Mouse (Mus musculus) adrenal gland, adult 8-10 months (tissue): ENCODE results near the gene Tbc1d14. TPM values are rescaled to one million over a fixed set of nuclear protein-coding genes. Genes with fewer than 3 reads are reported as not detected.

ENCODE experiments used
- DNase-seq: peaks from one replicate; pipeline ENCODE4 v3.0.0; 2022
- total RNA-seq, 4 experiments: library from RNA; stranded (reverse); gene quantifications; 2 replicates each; pipeline ENCODE4 v1.2.4; 2022

Tbc1d14 gene
- total RNA-seq, 4 experiments from 2014 or later: 46.1 to 55.5 (median 53.4) TPM

GRCm38 (mm10) chr5:36553056-36553606, 39.9 kb downstream of the Tbc1d14 start:
- DNase-seq: no peak

GRCm38 (mm10) chr5:36552391-36552790, 40.7 kb downstream of the Tbc1d14 start:
- no peak for DNase-seq

DNA sequence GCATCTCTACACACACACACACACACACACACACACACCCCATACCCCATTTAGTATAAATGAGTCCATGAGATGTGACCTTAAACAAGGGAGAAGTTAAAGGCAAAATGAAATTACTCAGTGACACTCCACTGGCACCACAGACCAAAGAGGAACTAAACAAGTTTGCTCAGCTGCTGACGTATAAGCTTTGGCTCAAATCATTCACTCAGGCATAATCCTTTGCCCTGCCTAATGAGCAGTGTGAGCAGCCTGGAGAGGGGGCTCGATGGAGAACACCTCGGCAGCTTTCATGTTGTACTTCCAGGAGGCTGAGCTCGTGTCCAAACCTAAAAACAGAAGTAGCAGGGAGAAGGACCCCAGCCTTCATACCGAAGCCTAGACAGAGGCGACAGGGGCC, 43.8 kb downstream of the Tbc1d14 start:
- no peak for DNase-seq

GRCm38 (mm10) chr5:36544765-36545164, 48.3 kb downstream of the Tbc1d14 start:
- DNase-seq: no peak

DNA sequence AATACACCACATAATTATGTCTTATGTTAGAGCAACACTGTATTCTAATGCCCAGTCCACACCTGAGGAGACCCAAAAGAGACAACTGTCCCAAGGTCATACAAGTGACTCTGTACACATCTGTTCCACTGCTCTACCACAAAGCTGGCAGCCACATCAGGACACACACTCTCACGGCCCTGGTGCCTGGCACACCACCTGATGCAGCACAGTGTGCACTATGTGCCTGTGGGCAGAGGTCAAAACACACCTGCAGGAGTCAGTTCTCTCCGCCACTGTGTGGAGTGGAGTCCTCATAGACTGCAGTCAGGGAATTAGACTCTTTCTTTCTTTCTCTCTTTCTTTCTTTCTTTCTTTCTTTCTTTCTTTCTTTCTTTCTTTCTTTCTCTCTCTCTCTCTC, 52.1 kb downstream of the Tbc1d14 start:
- DNase-seq: no peak

- DNase-seq: no peak
Measured at GRCm38 (mm10) chr5:36538576-36539187, 54.4 kb downstream of the Tbc1d14 start.

- DNase-seq: no peak
Measured at GRCm38 (mm10) chr5:36536424-36536823, 56.7 kb downstream of the Tbc1d14 start.

DNA sequence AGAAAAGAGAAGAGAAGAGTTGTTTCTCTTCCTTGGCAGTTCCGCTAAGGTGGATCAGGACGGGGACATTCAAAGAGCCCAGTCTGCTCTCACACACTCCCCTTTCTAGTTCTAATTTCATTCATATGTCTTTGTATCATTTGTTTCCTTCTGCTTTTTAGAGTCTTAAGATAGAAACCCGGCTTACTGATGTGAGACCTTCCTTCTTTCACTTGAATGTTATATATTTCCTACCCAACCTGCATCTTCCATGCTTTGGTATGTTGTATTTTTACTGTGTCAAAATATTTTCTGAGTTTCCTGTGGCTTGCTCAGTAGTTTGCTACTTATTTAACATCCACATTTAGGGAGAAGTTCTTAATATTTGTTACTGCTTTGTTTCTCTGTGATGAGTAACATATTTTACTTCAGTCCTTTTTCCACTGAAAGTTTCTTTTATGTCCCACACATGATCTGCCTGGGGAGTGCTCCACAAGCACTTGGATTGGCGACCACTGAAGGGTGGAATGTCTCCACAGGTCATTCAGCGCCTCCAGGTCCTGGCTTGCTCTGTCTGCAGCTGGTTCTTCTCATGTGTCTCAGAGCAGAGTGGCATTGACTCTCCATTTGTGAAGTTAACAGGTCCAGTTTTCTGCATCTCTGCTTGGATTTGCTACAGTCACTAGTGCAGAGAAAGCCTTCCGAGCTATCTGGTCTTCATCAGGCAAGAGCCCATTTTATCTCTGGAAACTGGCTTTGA, 57.5 kb downstream of the Tbc1d14 start:
- DNase-seq: no peak

- DNase-seq: no peak
Measured at GRCm38 (mm10) chr5:36534455-36535030, 58.5 kb downstream of the Tbc1d14 start.

DNA sequence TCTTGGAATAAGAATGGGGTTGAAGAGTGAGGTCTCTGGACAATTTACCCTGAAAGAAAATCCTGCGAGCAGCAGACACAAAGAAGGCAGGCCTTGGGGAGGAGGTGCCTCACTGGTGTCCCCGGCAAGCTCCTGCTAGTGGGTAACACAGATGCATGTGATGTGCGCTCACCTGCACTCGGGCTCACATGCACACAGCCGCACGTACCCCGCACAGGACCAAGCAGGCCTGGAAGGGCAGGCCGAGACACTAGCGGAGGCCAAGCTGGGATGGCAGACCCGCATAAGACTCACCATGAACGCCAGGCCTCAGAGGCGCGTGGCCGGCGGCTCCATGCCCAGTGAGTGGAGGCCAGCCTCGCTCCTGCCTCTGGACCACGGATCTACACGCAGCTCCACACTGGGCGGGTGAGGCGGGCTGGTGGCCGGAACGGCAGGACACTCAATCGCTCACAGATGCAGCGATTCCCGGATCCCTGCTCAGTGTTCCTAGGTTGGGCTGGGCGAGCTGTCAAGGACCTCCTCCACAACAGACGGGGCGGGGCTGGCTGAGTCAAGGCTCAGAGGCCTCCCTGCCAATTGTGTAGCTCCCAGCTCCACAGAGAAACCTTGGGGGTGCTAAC, 62.8 kb downstream of the Tbc1d14 start:
- peak; percentile 95 for DNase-seq

DNA sequence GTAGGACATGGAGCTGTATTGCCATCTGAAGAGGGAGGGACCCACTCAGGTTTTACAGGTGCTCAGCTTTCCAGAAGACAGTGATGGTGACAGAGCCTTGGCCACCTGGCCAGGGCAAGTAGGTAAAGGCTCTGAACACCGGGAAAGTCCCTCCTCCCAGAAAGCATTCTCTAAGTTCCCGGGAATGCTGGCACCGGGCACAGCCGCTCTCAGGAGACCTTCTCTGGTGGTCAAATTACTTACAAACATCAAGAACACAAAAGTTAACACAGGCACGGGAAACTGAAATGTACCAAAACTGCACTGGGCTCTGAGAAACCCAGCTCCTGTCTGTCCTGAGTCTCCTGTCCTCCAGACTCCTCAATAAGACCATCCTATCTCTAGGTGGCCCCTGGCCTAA, 63.4 kb downstream of the Tbc1d14 start:
- DNase-seq: no peak

- no peak for DNase-seq
Measured at GRCm38 (mm10) chr5:36526921-36527320, 66.2 kb downstream of the Tbc1d14 start.

- no peak for DNase-seq
Measured at GRCm38 (mm10) chr5:36526274-36526673, 66.8 kb downstream of the Tbc1d14 start.

GRCm38 (mm10) chr5:36525216-36525615, 67.9 kb downstream of the Tbc1d14 start:
- DNase-seq: no peak

GRCm38 (mm10) chr5:36523219-36523703, 69.8 kb downstream of the Tbc1d14 start:
- DNase-seq: no peak

- no peak for DNase-seq
Measured at GRCm38 (mm10) chr5:36522782-36523181, 70.3 kb downstream of the Tbc1d14 start.

GRCm38 (mm10) chr5:36519751-36520150, 73.3 kb downstream of the Tbc1d14 start:
- no peak for DNase-seq

DNA sequence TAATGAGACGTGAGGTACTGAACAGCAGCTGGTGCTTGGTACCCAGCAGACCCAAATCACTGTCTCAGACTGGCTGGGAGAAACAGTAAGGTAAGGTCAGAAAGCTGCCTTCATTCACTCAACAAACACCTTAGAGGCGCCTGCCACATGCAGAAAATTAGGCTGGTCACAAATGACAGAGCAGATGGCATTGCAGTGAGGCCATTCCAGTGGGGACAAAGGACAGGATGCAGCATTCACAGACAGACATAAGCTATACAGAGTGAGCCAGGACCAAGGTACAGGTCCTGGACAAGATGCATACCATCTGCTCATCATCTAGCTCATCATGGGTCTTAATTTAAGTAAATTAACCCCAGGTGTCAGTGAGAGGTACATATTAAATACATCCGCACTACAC, 75.5 kb downstream of the Tbc1d14 start:
- no peak for DNase-seq

DNA sequence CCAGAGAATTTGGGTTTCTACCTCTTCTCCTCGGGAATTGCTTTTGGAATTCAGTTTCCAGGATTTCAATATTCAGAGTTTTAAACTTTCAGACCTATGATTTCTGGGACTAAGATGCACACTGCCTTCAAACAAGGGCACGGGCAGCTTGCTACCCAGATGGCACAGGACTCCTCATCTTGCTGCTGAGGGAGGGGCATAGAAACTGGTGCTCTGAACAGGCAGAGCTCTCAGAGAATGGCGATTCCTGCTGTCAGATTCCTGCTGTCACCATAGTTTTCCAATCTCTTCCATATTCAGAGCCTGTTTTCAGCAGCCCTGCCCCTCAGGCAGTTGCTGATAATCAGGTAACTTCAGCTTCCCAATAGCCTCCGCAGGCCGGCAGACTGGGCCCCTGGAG, 77.5 kb downstream of the Tbc1d14 start:
- DNase-seq: no peak

DNA sequence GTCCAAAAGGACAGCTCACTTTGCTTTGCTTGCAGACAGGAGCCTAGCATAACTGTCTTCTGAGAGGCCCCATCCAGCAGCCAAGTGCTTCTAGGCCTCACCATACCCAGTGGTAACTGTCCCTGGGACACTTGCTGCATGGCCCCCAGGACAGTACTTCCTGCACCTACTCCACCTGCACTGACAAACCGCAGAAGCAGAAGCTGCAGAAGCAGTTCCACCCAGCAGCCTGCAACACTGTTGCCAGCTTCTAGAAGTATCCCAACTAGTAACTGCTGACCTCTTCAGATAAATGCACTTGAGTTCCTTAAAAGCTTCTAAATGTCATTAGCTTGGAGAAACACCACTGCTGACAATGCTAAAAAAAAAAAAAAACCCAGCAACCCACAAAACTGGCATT, 78.0 kb downstream of the Tbc1d14 start:
- no peak for DNase-seq

DNA sequence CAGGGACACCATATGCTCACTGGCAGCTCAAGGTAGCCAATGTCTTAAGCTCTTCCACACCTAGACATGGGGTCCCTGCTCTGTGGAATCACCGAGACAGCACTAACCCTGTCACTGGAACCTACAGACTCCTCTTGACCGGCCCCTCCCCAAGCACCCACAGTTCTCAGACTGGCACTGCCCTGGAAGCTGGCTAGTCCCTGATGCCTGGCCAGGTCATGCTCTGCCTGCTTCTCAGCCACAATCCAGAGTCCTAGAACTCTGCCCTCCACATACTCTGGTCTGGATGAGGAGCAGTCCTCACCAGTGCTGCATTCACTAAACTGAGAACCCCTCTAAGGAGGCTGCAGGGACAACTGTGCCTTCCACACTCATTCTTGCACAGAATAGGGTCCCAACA, 82.1 kb downstream of the Tbc1d14 start:
- no peak for DNase-seq

DNA sequence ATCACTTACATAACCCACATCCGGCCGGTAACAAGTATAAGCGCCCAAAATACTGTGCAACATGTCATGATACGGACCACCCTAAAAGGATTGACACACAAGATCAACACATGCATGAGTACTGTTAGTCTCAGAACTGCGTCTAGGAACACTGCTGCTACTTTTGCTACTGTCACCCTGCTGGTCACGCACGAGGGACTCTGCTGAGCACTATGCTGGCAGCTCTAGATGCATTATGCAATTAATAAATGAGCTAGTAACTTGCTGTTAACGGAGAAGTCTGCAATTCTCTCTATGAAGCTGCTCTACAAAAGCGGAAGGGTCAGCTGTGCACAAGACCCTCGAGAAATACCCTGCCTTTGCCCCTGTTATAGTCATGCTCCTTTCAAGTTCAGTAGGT, 84.7 kb downstream of the Tbc1d14 start:
- no peak for DNase-seq

DNA sequence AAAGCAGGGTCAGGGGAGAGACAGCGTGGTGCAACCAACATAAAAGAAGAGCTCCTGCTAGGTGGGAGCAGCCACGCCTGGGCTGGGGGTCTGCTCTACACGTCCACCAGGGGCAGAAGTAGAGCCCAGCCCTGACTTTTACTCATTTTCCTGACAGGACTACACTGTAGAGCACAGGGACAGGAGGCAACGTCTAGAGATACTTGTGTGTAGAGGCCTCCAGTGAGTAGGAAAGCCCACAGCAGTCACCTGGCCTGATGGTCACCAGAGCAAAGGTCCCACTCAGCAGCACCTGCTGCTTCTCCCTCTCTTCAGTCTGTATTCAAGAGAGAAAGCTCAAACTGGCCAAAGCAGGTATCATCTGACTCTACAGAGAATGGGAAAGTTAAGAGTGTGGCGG, 87.4 kb downstream of the Tbc1d14 start:
- DNase-seq: no peak
